Mouse (Mus musculus) forebrain, embryonic 13.5 days (tissue): ENCODE data around the gene Commd4. TPM values are rescaled to one million over a fixed set of nuclear protein-coding genes. Genes with fewer than 3 reads are reported as not detected.
"Not testable (repeated sequence)": the region's sequence is repeated elsewhere in the genome, so short reads cannot be mapped to it uniquely, and the experiment has no call there.

Source experiments
- ATAC-seq: fragments of 200-750 bp; cut with Nextera tagmentation; 2 replicates; pipeline ENCODE4 v1.8.0; 2017
- H3K27ac ChIP-seq: fragments of 300-500 bp; sonication (generic); 2 replicates; pipeline ENCODE4 v1.5.1; 2015; ENCODE audit warnings: inconsistent platforms, mild to moderate bottlenecking, moderate library complexity
- H3K27me3 ChIP-seq: fragments of 300-500 bp; sonication (generic); 2 replicates; pipeline ENCODE4 v1.6.1; 2015; ENCODE audit warnings: mild to moderate bottlenecking, inconsistent platforms
- H3K36me3 ChIP-seq: fragments of 300-500 bp; sonication (generic); 2 replicates; pipeline ENCODE4 v1.6.1; 2015; ENCODE audit warnings: mild to moderate bottlenecking, inconsistent platforms; ENCODE audit not compliant: poor library complexity, severe bottlenecking
- H3K4me1 ChIP-seq: fragments of 300-500 bp; sonication (generic); 2 replicates; pipeline ENCODE4 v1.6.1; 2015; ENCODE audit warnings: inconsistent platforms
- H3K4me2 ChIP-seq: fragments of 300-500 bp; sonication (generic); 2 replicates; pipeline ENCODE4 v1.6.1; 2015; ENCODE audit warnings: inconsistent platforms, mild to moderate bottlenecking, moderate library complexity
- H3K4me3 ChIP-seq: fragments of 300-500 bp; sonication (generic); 2 replicates; pipeline ENCODE4 v1.5.1; 2015; ENCODE audit warnings: mild to moderate bottlenecking, inconsistent platforms
- H3K9ac ChIP-seq: fragments of 300-500 bp; sonication (generic); 2 replicates; pipeline ENCODE4 v1.6.1; 2015; ENCODE audit warnings: mild to moderate bottlenecking, inconsistent platforms
- H3K9me3 ChIP-seq: fragments of 300-500 bp; sonication (generic); replicated peaks from 2 replicates; pipeline ENCODE4 v1.6.1; 2016; ENCODE audit warnings: inconsistent platforms
- WGBS: fragments of 180-500 bp; shearing (Covaris S2); methylation state at CpG from one replicate; pipeline ENCODE4 v1.1.7; 2015; 5-methylcytosine and 5-hydroxymethylcytosine counted together
- polyA plus RNA-seq: library from polyadenylated mRNA; unstranded; fragments of >200 nt; fragmentation: Nextera tagmentation; extraction: Ambion mirVana; gene quantifications from 2 replicates; pipeline ENCODE4 v1.2.1, GENCODE M21; 2015

Commd4 gene
- 155 and 164 TPM in 2 replicates for polyA plus RNA-seq

DNA sequence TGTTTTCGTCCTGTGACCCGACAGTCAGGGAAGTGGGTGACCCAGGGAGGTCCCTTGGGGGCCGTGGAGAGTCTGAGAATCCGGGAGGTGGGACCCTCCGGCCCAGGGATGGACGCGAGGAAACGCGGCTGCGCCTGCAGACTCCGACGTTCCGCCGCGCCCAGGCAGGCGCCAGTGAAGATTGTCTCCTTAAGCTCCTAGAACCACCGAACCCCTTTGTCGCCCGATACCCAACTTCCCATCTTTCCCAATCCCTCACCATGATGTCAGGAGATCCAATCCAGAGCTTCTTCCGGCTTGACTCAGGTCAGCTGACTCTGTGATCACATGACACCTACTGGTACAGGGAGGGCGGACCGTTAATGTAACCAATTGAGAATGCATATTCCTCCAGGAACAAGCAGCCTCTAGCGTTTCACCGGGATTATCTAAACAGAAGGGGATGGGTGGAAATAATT lies at the start of gene Commd4:
Gene Commd4 (minus strand): TSS at position 319 of the 458 bp plus-strand sequence.
- peaks cover 15% of the 10 kb centered on the region for H3K4me1 ChIP-seq
- H3K9me3 ChIP-seq = no peaks in the 10 kb centered on the region
- peak; percentile 96 for ATAC-seq
- H3K9ac ChIP-seq = peak within 1 kb of the TSS; percentile 85
- H3K36me3 ChIP-seq = peaks cover 18% of the 10 kb centered on the region
- under 1% methylated on average over 24 of the region's 24 CpGs for WGBS
- H3K4me2 ChIP-seq = peak within 1 kb of the TSS; percentile 79
- peak within 1 kb of the TSS; percentile 51 for H3K27ac ChIP-seq
- H3K4me3 ChIP-seq = peak within 1 kb of the TSS; percentile 86
- H3K27me3 ChIP-seq = peaks cover 5% of the 10 kb centered on the region; the same call in 1 of the 2 replicates

- H3K4me2 ChIP-seq = no peak overlapping the region
- no peaks in the 10 kb centered on the region for H3K36me3 ChIP-seq
- 68% methylated on average over 2 of the region's 2 CpGs for WGBS
- no peaks in the 10 kb centered on the region for H3K27me3 ChIP-seq
- no peaks in the 10 kb centered on the region for H3K9me3 ChIP-seq
- no peak overlapping the region for H3K27ac ChIP-seq
- ATAC-seq = no peak
- H3K4me1 ChIP-seq = no peaks in the 10 kb centered on the region
- no peak overlapping the region for H3K4me3 ChIP-seq
- H3K9ac ChIP-seq = no peak overlapping the region
These were observed 48.8 kb upstream of the Commd4 start for GRCm38 (mm10) chr9:57206896-57207295.

- H3K4me2 ChIP-seq, H3K36me3 ChIP-seq, H3K4me3 ChIP-seq, ATAC-seq, H3K9ac ChIP-seq, H3K27me3 ChIP-seq, H3K4me1 ChIP-seq, H3K27ac ChIP-seq, H3K9me3 ChIP-seq: not testable (repeated sequence)
- WGBS = 91% methylated on average over 13 of the region's 13 CpGs
These were observed 45.4 kb upstream of the Commd4 start for GRCm38 (mm10) chr9:57203571-57203970.

GRCm38 (mm10) chr9:57202981-57203380 lies 44.9 kb upstream of the Commd4 start:
- WGBS = 78% methylated on average over 7 of the region's 7 CpGs
- H3K27ac ChIP-seq = no peak overlapping the region
- H3K9ac ChIP-seq = no peak overlapping the region
- no peak overlapping the region for H3K4me2 ChIP-seq
- H3K36me3 ChIP-seq = no peaks in the 10 kb centered on the region
- H3K27me3 ChIP-seq = no peaks in the 10 kb centered on the region
- no peak for ATAC-seq
- no peaks in the 10 kb centered on the region for H3K4me1 ChIP-seq
- no peaks in the 10 kb centered on the region for H3K9me3 ChIP-seq
- no peak overlapping the region for H3K4me3 ChIP-seq

- ATAC-seq = no peak
- no peaks in the 10 kb centered on the region for H3K4me1 ChIP-seq
- no peak overlapping the region for H3K27ac ChIP-seq
- H3K27me3 ChIP-seq = 0 out of 2 replicates have a peak, but pooled peaks cover 3% of the 10 kb centered on the region
- no peak overlapping the region for H3K9ac ChIP-seq
- 75% methylated on average over 8 of the region's 8 CpGs for WGBS
- H3K4me3 ChIP-seq = no peak overlapping the region
- H3K9me3 ChIP-seq = no peaks in the 10 kb centered on the region
- H3K36me3 ChIP-seq = no peaks in the 10 kb centered on the region
- H3K4me2 ChIP-seq = no peak overlapping the region
These were observed 39.3 kb upstream of the Commd4 start for GRCm38 (mm10) chr9:57197414-57197813.

- Histone ChIP-seq H3K36me3 (no peaks in the 10 kb centered on the region), H3K9ac (no peak overlapping the region), H3K27ac (no peak overlapping the region), H3K4me2 (no peak overlapping the region), H3K4me1 (no peaks in the 10 kb centered on the region), H3K27me3 (0 out of 2 replicates have a peak, but pooled peaks cover 3% of the 10 kb centered on the region), H3K4me3 (no peak overlapping the region), H3K9me3 (no peaks in the 10 kb centered on the region)
- no peak for ATAC-seq
- WGBS = 88% methylated on average over 3 of the region's 3 CpGs
These were observed 38.6 kb upstream of the Commd4 start for GRCm38 (mm10) chr9:57196708-57197107.

- ATAC-seq = no peak
- H3K27ac ChIP-seq = no peak overlapping the region
- no peaks in the 10 kb centered on the region for H3K36me3 ChIP-seq
- H3K27me3 ChIP-seq = 0 out of 2 replicates have a peak, but pooled peaks cover 3% of the 10 kb centered on the region
- 89% methylated on average over 5 of the region's 5 CpGs for WGBS
- H3K4me2 ChIP-seq = no peak overlapping the region
- no peaks in the 10 kb centered on the region for H3K9me3 ChIP-seq
- H3K4me3 ChIP-seq = no peak overlapping the region
- H3K9ac ChIP-seq = no peak overlapping the region
- no peaks in the 10 kb centered on the region for H3K4me1 ChIP-seq
These were observed 10.3 kb upstream of the Commd4 start for GRCm38 (mm10) chr9:57168411-57168810.

- no peak for ATAC-seq
- no peak overlapping the region for H3K9ac ChIP-seq
- WGBS = 85% methylated on average over 2 of the region's 2 CpGs
- H3K9me3 ChIP-seq = no peaks in the 10 kb centered on the region
- H3K4me2 ChIP-seq = no peak overlapping the region
- no peaks in the 10 kb centered on the region for H3K4me1 ChIP-seq
- no peak overlapping the region for H3K4me3 ChIP-seq
- 0 out of 2 replicates have a peak, but pooled peaks cover 3% of the 10 kb centered on the region for H3K27me3 ChIP-seq
- H3K36me3 ChIP-seq = no peaks in the 10 kb centered on the region
- no peak overlapping the region for H3K27ac ChIP-seq
These were observed 8.0 kb upstream of the Commd4 start for GRCm38 (mm10) chr9:57166173-57166572.

- WGBS = 43% methylated on average over 2 of the region's 2 CpGs
- Histone ChIP-seq H3K4me1 (no peaks in the 10 kb centered on the region; the same call in 1 of the 2 replicates), H3K27ac (no peak overlapping the region)
These were observed 5.0 kb upstream of the Commd4 start for GRCm38 (mm10) chr9:57163137-57163536.

DNA sequence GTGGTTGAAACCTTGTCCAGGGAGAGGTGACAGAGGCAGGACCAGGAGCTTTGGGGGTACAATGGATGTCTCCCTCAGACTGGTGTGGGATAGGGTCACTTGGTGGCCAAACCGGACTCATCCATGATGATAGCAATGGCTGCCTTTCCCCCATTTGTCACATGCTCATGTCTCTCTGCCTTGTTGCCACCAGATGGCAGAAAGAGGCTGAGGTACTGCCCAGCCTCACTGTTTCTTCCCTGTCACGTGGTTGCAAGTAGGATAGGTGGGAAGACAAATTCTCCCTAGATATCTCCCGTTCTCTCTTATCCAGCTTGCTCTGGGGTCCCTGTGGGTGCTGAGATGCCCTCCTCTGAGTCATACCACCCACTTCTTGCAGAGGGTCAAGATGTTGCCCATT lies 4.4 kb upstream of the Commd4 start:
- H3K27me3 ChIP-seq = peaks cover 5% of the 10 kb centered on the region; the same call in 1 of the 2 replicates
- no peaks in the 10 kb centered on the region for H3K36me3 ChIP-seq
- WGBS = 26% methylated on average over 3 of the region's 3 CpGs
- no peak overlapping the region for H3K4me2 ChIP-seq
- peaks cover 3% of the 10 kb centered on the region for H3K4me1 ChIP-seq
- H3K9ac ChIP-seq = no peak overlapping the region
- no peak overlapping the region for H3K27ac ChIP-seq
- no peaks in the 10 kb centered on the region for H3K9me3 ChIP-seq
- no peak overlapping the region for H3K4me3 ChIP-seq
- ATAC-seq = no peak

More at GRCm38 (mm10) chr9:57163137-57163536, 5.0 kb upstream of the Commd4 start:
- Histone ChIP-seq H3K36me3 (no peaks in the 10 kb centered on the region), H3K4me3 (no peak overlapping the region), H3K4me2 (no peak overlapping the region), H3K9ac (no peak overlapping the region), H3K27me3 (peaks cover 5% of the 10 kb centered on the region; the same call in 1 of the 2 replicates), H3K9me3 (no peaks in the 10 kb centered on the region)
- ATAC-seq = no peak

DNA sequence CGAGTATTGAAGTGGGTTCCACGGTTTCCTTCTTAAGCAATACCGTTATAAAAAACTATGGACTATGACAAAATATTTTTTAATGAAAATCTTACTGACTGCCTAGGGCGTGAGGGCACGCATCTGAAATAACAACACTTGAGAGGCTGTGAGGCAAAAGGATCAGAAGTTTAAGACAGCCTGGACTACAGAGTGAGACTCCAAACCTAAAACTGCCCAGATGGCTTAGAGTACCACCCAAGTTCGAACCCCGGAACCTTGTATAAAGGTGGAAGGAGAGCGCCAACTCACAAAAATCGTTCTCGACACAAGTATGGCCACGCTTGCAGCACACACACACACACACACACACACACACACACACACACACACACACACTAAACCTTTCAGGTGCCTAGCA lies 375 bp upstream of the Commd4 start:
- peak overlapping the region; percentile 85 for H3K9ac ChIP-seq
- peaks cover 5% of the 10 kb centered on the region; the same call in 1 of the 2 replicates for H3K27me3 ChIP-seq
- H3K4me1 ChIP-seq = peaks cover 15% of the 10 kb centered on the region
- 43% methylated on average over 11 of the region's 11 CpGs for WGBS
- peak overlapping the region; percentile 86 for H3K4me3 ChIP-seq
- H3K9me3 ChIP-seq = no peaks in the 10 kb centered on the region
- peak; percentile 43 for ATAC-seq
- peak overlapping the region; percentile 79 for H3K4me2 ChIP-seq
- H3K27ac ChIP-seq = no peak overlapping the region; the same call in 1 of the 2 replicates
- peaks cover 18% of the 10 kb centered on the region for H3K36me3 ChIP-seq

DNA sequence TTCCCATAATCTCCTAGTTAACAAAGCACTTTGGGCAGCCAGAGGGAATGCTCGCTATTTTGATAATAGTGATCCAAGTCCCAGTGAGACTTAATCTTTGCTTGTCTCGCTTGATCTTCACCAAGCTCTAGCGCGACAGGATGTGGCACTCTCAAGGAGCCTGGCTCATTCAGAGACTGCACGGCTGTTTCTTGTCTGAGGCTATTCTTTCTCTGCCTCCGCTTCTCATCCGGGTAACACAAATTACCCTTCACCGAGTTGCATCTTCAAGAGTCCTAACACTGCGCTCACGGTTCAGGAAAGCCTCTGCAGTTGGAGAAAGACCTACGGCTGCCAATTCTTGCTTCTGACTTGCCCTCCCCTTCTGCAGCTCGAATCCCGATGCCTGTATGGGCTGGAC lies 632 bp downstream of the Commd4 start:
- H3K27ac ChIP-seq = no peak overlapping the region
- peak overlapping the region; percentile 86 for H3K4me3 ChIP-seq
- H3K4me2 ChIP-seq = peak overlapping the region; percentile 79
- no peaks in the 10 kb centered on the region for H3K9me3 ChIP-seq
- H3K9ac ChIP-seq = peak overlapping the region; percentile 85
- H3K27me3 ChIP-seq = peaks cover 5% of the 10 kb centered on the region; the same call in 1 of the 2 replicates
- WGBS = 29% methylated on average over 13 of the region's 13 CpGs
- peaks cover 18% of the 10 kb centered on the region for H3K36me3 ChIP-seq
- ATAC-seq = no peak
- H3K4me1 ChIP-seq = peaks cover 15% of the 10 kb centered on the region

GRCm38 (mm10) chr9:57156823-57157222 lies 1.3 kb downstream of the Commd4 start:
- no peak for ATAC-seq
- Histone ChIP-seq H3K9me3 (no peaks in the 10 kb centered on the region), H3K36me3 (peaks cover 18% of the 10 kb centered on the region), H3K27ac (no peak overlapping the region), H3K9ac (0 out of 2 replicates have a peak overlapping the region, but pooled peaks have one; percentile 6), H3K4me3 (peak overlapping the region; percentile 86; the same call in 1 of the 2 replicates), H3K4me2 (peak overlapping the region; percentile 79), H3K27me3 (peaks cover 5% of the 10 kb centered on the region; the same call in 1 of the 2 replicates), H3K4me1 (peaks cover 15% of the 10 kb centered on the region)
- WGBS = 85% methylated on average over 8 of the region's 8 CpGs
